In genomic region chr12:72437676-72438341, GRCm38 (mm10) we compare ENCODE assay signal across 19 mouse cellular contexts. TPM values are rescaled to one million over a fixed set of nuclear protein-coding genes. Genes with fewer than 3 reads are reported as not detected.
DNase-seq lines count a peak whose midpoint lies in the region; ATAC-seq lines count a peak whose summit lies in the region.
"Had no signal": no experiment of that assay in that cellular context is flagged by ENCODE, and none has a peak within 500 bp of the region (broad histone marks: within the 10 kb centered on the region; RNA-seq: fewer than 3 reads in every experiment).

No protein-coding gene starts in this region.

- no peaks in the 10 kb centered on the region for H3K36me3 ChIP-seq in midbrain, embryonic 11.5 days (ENCODE audit: control insufficient read depth, insufficient read depth, low read length)
- H3K36me3 ChIP-seq: embryonic facial prominence, embryonic 13.5 days; heart, embryonic 10.5 days had no signal

- H3K9ac ChIP-seq in midbrain, embryonic 11.5 days (ENCODE audit: low read length) = no peak overlapping the region
- H3K9ac ChIP-seq: embryonic facial prominence, embryonic 13.5 days had no signal

- H3K27ac ChIP-seq in midbrain, embryonic 11.5 days (ENCODE audit: low read depth, low read length) = peak overlapping the region; percentile 65
- H3K27ac ChIP-seq: embryonic facial prominence, embryonic 13.5 days; heart, embryonic 10.5 days had no signal

- WGBS in midbrain, embryonic 11.5 days = 58% methylated on average over 10 of the region's 10 CpGs

- DNase-seq in cerebellum, postnatal 14 days = peak; percentile 59 to 68
- DNase-seq in cerebellum, adult 18-20 months = no peak
- peak; percentile 27 to 43 for DNase-seq in right cerebral cortex, postnatal 10 days (ENCODE audit: low spot score in 2 of 2)
- DNase-seq in right cerebral cortex, postnatal 14 days = no peak
- no peak for DNase-seq in midbrain, embryonic 11.5 days (ENCODE audit: low spot score, missing footprints)
- DNase-seq in urinary bladder, postnatal 14 days (ENCODE audit: low spot score) = no peak
- no peak for DNase-seq in layer of hippocampus, postnatal 36 days
- DNase-seq in kidney, adult 9 months = no peak
- DNase-seq: gastrocnemius, postnatal 10 days; kidney, postnatal 10 days; liver; lung, adult 2 months; right cerebral cortex, postnatal 4 days had no signal

- no peaks in the 10 kb centered on the region for H3K27me3 ChIP-seq in midbrain, embryonic 11.5 days (ENCODE audit: control insufficient read depth, insufficient read depth, low read length)
- H3K27me3 ChIP-seq: embryonic facial prominence, embryonic 13.5 days had no signal

- ATAC-seq in midbrain, embryonic 11.5 days (ENCODE audit: low FRiP score) = no peak
- ATAC-seq: activated CD4-positive, CD25-positive, alpha-beta regulatory T cell, adult 4 months; intestine, postnatal 0 days had no signal

- H3K9me3 ChIP-seq in midbrain, embryonic 11.5 days (ENCODE audit: control insufficient read depth, low read length) = no peaks in the 10 kb centered on the region
- H3K9me3 ChIP-seq: embryonic facial prominence, embryonic 13.5 days; heart, embryonic 10.5 days had no signal

- H3K4me1 ChIP-seq in midbrain, embryonic 11.5 days (ENCODE audit: control insufficient read depth, insufficient read depth, low read length) = peaks cover 11% of the 10 kb centered on the region
- H3K4me1 ChIP-seq: embryonic facial prominence, embryonic 13.5 days; heart, embryonic 10.5 days had no signal

- no peak overlapping the region for H3K4me3 ChIP-seq in midbrain, embryonic 11.5 days (ENCODE audit: low read depth, low read length)
- H3K4me3 ChIP-seq: embryonic facial prominence, embryonic 13.5 days; heart, embryonic 10.5 days; myocyte had no signal

- H3K4me2 ChIP-seq in midbrain, embryonic 11.5 days = no peak overlapping the region
- H3K4me2 ChIP-seq: embryonic facial prominence, embryonic 13.5 days had no signal

RNA-seq across cellular contexts. Expression of gene Lrrc9, which starts 3.9 kb away (rescaled TPM):
- polyA plus RNA-seq in midbrain, embryonic 11.5 days (2014; fragmentation: Nextera tagmentation; extraction: Ambion mirVana) = 1.5 and 1.9 TPM in 2 replicates
- total RNA-seq in layer of hippocampus, postnatal 36 days (2021) = 1 to 10 TPM; 1.3 TPM
- polyA plus RNA-seq: activated CD4-positive, CD25-positive, alpha-beta regulatory T cell, adult 4 months; myocyte had no signal

RNA-seq across cellular contexts. Expression of gene Rtn1, which starts 29.0 kb away (rescaled TPM):
- 332 and 335 TPM in 2 replicates for polyA plus RNA-seq in midbrain, embryonic 11.5 days (2014; fragmentation: Nextera tagmentation; extraction: Ambion mirVana)
- 1,000 to 10,000 TPM; 1,352 to 1,459 TPM for total RNA-seq in layer of hippocampus, postnatal 36 days (2021)
- total RNA-seq: common myeloid progenitor, adult 5-6 weeks had no signal
- polyA plus RNA-seq: myocyte had no signal

Comparison
In these comparisons a context has a peak if more than half of its experiments do, and no peak if none do; other contexts are left out.
1. DNase-seq: peak in cerebellum, postnatal 14 days (2 of 2) and right cerebral cortex, postnatal 10 days (2 of 2); none in cerebellum, adult 18-20 months (0 of 2), right cerebral cortex, postnatal 14 days (single experiment), midbrain, embryonic 11.5 days (single experiment), urinary bladder, postnatal 14 days (single experiment), layer of hippocampus, postnatal 36 days (0 of 2) and kidney, adult 9 months (single experiment).